Mouse (Mus musculus) forebrain, embryonic 15.5 days (tissue): Measurements from ENCODE around the gene Bpifb4. TPM values are rescaled to one million over a fixed set of nuclear protein-coding genes. Genes with fewer than 3 reads are reported as not detected.

Experiments
- ATAC-seq: fragments of 200-750 bp; cut with Nextera tagmentation; replicated peaks from 2 replicates; pipeline ENCODE4 v1.8.0; 2017; ENCODE audit warnings: mild to moderate bottlenecking, moderate TSS enrichment, moderate library complexity
- H3K27ac ChIP-seq: fragments of 300-500 bp; sonication (generic); replicated peaks from 2 replicates; pipeline ENCODE4 v1.5.1; 2015; ENCODE audit warnings: mild to moderate bottlenecking, inconsistent platforms
- H3K27me3 ChIP-seq: fragments of 300-500 bp; sonication (generic); 2 replicates; pipeline ENCODE4 v1.6.1; 2015; ENCODE audit warnings: inconsistent platforms
- H3K36me3 ChIP-seq: fragments of 300-500 bp; sonication (generic); 2 replicates; pipeline ENCODE4 v1.6.1; 2015; ENCODE audit warnings: mild to moderate bottlenecking, inconsistent platforms
- H3K4me1 ChIP-seq: fragments of 300-500 bp; sonication (generic); 2 replicates; pipeline ENCODE4 v1.6.1; 2015; ENCODE audit warnings: inconsistent platforms
- H3K4me2 ChIP-seq: fragments of 300-500 bp; sonication (generic); replicated peaks from 2 replicates; pipeline ENCODE4 v1.6.1; 2015; ENCODE audit warnings: mild to moderate bottlenecking, inconsistent platforms
- H3K4me3 ChIP-seq: fragments of 300-500 bp; sonication (generic); 2 replicates; pipeline ENCODE4 v1.5.1; 2015; ENCODE audit warnings: mild to moderate bottlenecking, inconsistent platforms
- H3K9ac ChIP-seq: fragments of 300-500 bp; sonication (generic); replicated peaks from 2 replicates; pipeline ENCODE4 v1.6.1; 2015; ENCODE audit warnings: mild to moderate bottlenecking, inconsistent platforms
- H3K9me3 ChIP-seq: fragments of 300-500 bp; sonication (generic); 2 replicates; pipeline ENCODE4 v1.6.1; 2016; ENCODE audit warnings: inconsistent platforms
- WGBS: fragments of 180-500 bp; shearing (Covaris S2); methylation state at CpG from one replicate; pipeline ENCODE4 v1.1.7; 2015; ENCODE audit warnings: mixed read lengths; 5-methylcytosine and 5-hydroxymethylcytosine counted together
- polyA plus RNA-seq: library from polyadenylated mRNA; unstranded; fragments of >200 nt; fragmentation: Nextera tagmentation; extraction: Ambion mirVana; gene quantifications from 2 replicates; pipeline ENCODE4 v1.2.1, GENCODE M21; 2015

Gene Bpifb4
- polyA plus RNA-seq, 1 experiment from 2014 or later = not detected

- H3K4me2 ChIP-seq = no peak overlapping the region
Measured at GRCm38 (mm10) chr2:154006331-154006730, 68.3 kb downstream of the Bpifb4 start.

GRCm38 (mm10) chr2:154007381-154007780 lies 69.4 kb downstream of the Bpifb4 start:
- Histone ChIP-seq H3K4me1 (no peaks in the 10 kb centered on the region), H3K27ac (no peak overlapping the region), H3K36me3 (no peaks in the 10 kb centered on the region), H3K4me2 (no peak overlapping the region), H3K27me3 (no peaks in the 10 kb centered on the region), H3K4me3 (no peak overlapping the region), H3K9ac (no peak overlapping the region), H3K9me3 (no peaks in the 10 kb centered on the region)
- WGBS = 84% methylated on average over 1 of the region's 1 CpGs
- ATAC-seq = no peak

More at GRCm38 (mm10) chr2:154006331-154006730, 68.3 kb downstream of the Bpifb4 start:
- no peaks in the 10 kb centered on the region for H3K4me1 ChIP-seq
- H3K9me3 ChIP-seq = no peaks in the 10 kb centered on the region
- no peaks in the 10 kb centered on the region for H3K36me3 ChIP-seq
- no peak overlapping the region for H3K9ac ChIP-seq
- WGBS = 93% methylated on average over 2 of the region's 2 CpGs
- no peak for ATAC-seq
- H3K4me3 ChIP-seq = no peak overlapping the region
- H3K27me3 ChIP-seq = no peaks in the 10 kb centered on the region
- H3K27ac ChIP-seq = no peak overlapping the region

GRCm38 (mm10) chr2:154007965-154008364 lies 70.0 kb downstream of the Bpifb4 start, which contains the start of gene Bpifa2:
TSS of gene Bpifa2 (plus strand) at chr2:154008265.
- no peak within 1 kb of the TSS for H3K27ac ChIP-seq
- no peak within 1 kb of the TSS for H3K4me3 ChIP-seq
- no peak within 1 kb of the TSS for H3K4me2 ChIP-seq
- H3K9me3 ChIP-seq = no peaks in the 10 kb centered on the region
- H3K36me3 ChIP-seq = no peaks in the 10 kb centered on the region
- 81% methylated on average over 3 of the region's 3 CpGs for WGBS
- no peaks in the 10 kb centered on the region for H3K27me3 ChIP-seq
- H3K4me1 ChIP-seq = no peaks in the 10 kb centered on the region
- no peak for ATAC-seq
- no peak within 1 kb of the TSS for H3K9ac ChIP-seq

Other genes starting within 250 kb of the Bpifb4 start
- not detected in 2 replicates for gene Dnmt3c, start 241.6 kb upstream of the Bpifb4 start, polyA plus RNA-seq
- gene Mapre1, start 196.9 kb upstream of the Bpifb4 start, polyA plus RNA-seq = 399 and 423 TPM in 2 replicates
- not detected in 2 replicates for gene Efcab8, start 158.3 kb upstream of the Bpifb4 start, polyA plus RNA-seq
- gene Sun5, start 67.1 kb upstream of the Bpifb4 start, polyA plus RNA-seq = not detected in 2 replicates
- gene Bpifb2, start 63.2 kb upstream of the Bpifb4 start, polyA plus RNA-seq = not detected in 2 replicates
- gene Bpifb6, start 37.8 kb upstream of the Bpifb4 start, polyA plus RNA-seq = not detected in 2 replicates
- gene Bpifb3, start 20.0 kb upstream of the Bpifb4 start, polyA plus RNA-seq = not detected in 2 replicates
- gene Bpifa6, start 36.7 kb downstream of the Bpifb4 start, polyA plus RNA-seq = not detected in 2 replicates
- not detected in 2 replicates for gene Bpifa2, start 70.1 kb downstream of the Bpifb4 start, polyA plus RNA-seq
- not detected in 2 replicates for gene Bpifa3, start 192.1 kb downstream of the Bpifb4 start, polyA plus RNA-seq
- gene Bpifa1, start 204.7 kb downstream of the Bpifb4 start, polyA plus RNA-seq = not detected in 2 replicates
- gene Bpifa5, start 224.4 kb downstream of the Bpifb4 start, polyA plus RNA-seq = not detected in 2 replicates